Mouse (Mus musculus): ENCODE measurements around the gene Pkm.

Pkm gene

DNA sequence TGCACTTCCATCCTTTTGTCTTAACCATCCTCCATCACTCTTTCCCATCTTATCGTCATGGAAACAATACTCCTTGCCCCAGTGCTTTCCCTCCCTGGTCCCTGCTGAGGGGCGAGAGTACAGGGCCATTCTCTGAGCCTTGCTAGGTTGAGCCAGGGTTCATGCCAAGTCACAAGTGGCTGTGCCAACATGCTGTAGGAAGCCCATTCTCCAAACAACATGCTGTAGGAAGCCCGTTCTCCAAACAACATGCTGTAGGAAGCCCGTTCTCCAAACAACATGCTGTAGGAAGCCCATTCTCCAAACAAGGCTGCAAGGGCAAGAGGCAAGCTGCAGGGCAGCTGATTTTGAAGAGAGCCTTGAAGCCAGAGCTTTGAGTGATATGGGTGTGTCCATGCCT, 62.1 kb downstream of the Pkm start:
- CTCF ChIA-PET: no interaction called here
- POLR2A ChIA-PET: no interaction called here

DNA sequence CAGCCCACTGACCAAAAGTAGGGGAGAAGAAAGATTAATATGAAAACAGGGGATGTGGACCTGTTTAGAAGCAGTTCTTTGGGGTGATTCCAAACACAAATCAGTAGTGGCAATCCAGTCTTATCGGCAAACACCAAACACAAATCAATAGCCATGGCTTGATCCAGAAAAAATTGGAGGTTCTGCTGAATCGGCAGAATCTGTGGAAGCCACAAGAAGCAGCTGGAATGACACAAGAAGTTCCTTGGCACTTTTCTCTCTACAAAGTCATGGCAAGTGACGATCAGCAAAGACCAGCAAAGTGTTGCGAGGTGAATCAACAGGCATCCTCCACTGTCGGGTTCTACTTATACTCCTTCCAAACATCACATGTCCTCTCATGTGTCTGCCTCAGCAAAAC, 65.0 kb downstream of the Pkm start:
- CTCF ChIA-PET: interaction anchor here in 2 of 4 experiments (0.8 to 1.7 kb wide), 2 partner anchors 72 to 248 kb away, joined by 3 to 5 read pairs; no protein-coding TSS in a partner anchor
- POLR2A ChIA-PET: no interaction called here

DNA sequence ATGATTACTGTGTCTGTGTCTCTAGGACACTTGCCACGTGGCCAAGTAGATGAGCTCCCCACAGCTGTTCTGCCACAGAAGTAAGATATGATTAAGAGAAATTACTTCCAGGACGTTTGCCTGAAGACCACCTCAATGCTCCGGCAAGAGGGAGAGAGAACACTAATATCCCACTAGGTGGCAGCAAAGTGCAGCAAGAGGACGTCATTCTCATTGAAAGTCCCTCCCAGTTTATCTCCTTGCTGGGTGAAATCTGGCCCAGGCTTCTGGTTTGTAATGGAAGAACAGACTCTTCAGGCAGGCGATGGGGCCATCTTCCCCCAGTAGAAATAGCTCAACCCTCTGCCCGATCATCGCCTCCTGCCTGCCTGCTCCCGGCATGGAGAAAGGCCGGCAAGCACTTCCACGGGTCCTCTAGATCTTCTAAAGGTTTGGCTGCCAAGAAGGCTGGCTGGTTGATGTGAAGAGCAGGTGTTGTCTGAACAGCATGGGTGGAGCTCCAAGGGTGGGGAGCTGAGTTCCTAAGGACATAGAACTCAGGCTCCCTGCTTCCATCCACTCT, 67.0 kb downstream of the Pkm start:
- POLR2A ChIA-PET: interaction anchor here in 3 of 4 experiments (0.7 to 3.8 kb wide), 24 partner anchors 8 to 236 kb away, joined by 3 to 26 read pairs (median 4); partner anchors contain the start of genes Myo9a (in 2 of the 3), Pkm (in 2 of the 3), Senp8 (in 2 of the 3) and Gramd2 (in 1 of the 3)
- CTCF ChIA-PET: interaction anchor here in 3 of 4 experiments (0.5 to 3.1 kb wide), 17 partner anchors 16 to 819 kb away, joined by 3 to 17 read pairs (median 4); partner anchors contain the start of gene Celf6 (in 1 of the 3)

DNA sequence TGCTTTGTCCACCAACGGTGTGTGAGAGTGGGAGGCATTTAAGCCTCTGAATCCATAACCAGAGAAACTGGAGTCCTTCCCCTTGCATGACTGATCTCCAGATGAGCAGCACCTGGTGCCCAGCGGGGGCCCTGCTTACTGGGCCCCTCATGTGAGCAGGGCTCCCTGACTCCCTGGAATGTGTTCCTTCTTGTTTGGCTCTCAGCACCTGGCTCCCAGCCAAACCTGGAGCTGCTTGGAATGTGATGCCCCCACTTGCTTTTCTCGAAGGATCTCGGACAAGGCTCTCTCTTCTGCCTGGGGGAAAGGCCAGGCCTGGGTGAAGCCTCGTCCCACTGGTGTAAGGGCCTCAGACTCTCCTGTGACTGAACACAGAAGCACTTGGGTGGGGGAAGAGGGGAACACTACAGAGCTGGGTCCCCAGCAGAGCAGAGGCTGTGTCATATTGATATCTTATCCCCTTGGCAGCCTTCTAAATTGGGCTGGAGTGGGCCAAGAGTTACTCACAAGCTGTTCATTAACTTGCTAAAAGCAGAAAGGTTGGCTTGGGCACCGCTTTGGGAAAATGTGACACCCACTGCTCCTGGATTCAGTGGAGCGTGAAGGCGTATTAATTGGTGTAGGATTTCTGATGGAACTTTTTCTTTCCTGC, 67.7 kb downstream of the Pkm start:
- POLR2A ChIA-PET: interaction anchor here in 3 of 4 experiments (0.7 to 3.8 kb wide), 28 partner anchors 8 to 239 kb away, joined by 3 to 26 read pairs (median 4); partner anchors contain the start of genes Myo9a (in 2 of the 3), Pkm (in 2 of the 3), Senp8 (in 2 of the 3) and Gramd2 (in 1 of the 3)
- CTCF ChIA-PET: interaction anchor here in 3 of 4 experiments (0.6 to 3.1 kb wide), 17 partner anchors 17 to 819 kb away, joined by 3 to 17 read pairs (median 4); partner anchors contain the start of gene Celf6 (in 1 of the 3)

DNA sequence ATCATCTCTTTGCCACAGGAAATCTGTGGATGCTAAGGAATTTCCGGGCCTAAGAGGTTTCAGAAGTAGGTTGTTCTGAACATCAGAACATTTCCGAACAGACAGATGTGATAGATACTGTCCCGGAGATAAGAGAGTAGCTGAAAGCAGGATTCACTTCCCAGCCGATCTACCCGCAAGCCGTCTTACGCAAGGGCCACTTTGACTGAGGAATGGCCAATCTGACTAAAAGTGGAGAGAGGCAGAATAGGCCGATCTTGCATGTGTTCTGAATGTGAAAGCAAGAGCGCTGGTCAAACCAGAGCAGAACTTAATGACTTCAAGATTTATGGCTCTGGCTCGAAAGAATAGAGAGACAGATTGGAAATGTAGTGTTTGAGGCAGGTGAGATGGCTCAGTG, 69.3 kb downstream of the Pkm start:
- POLR2A ChIA-PET: interaction anchor here in 2 of 4 experiments (0.7 to 3.8 kb wide), 10 partner anchors 9 to 1150 kb away, joined by 3 to 26 read pairs (median 4); partner anchors contain the start of genes Pkm (in 2 of the 2), Gramd2 (in 1 of the 2), Myo9a (in 1 of the 2) and Senp8 (in 1 of the 2)
- CTCF ChIA-PET: interaction anchor here in 2 of 4 experiments (1.0 to 3.1 kb wide), 4 partner anchors 9 to 243 kb away, joined by 3 to 17 read pairs (median 3); no protein-coding TSS in a partner anchor

DNA sequence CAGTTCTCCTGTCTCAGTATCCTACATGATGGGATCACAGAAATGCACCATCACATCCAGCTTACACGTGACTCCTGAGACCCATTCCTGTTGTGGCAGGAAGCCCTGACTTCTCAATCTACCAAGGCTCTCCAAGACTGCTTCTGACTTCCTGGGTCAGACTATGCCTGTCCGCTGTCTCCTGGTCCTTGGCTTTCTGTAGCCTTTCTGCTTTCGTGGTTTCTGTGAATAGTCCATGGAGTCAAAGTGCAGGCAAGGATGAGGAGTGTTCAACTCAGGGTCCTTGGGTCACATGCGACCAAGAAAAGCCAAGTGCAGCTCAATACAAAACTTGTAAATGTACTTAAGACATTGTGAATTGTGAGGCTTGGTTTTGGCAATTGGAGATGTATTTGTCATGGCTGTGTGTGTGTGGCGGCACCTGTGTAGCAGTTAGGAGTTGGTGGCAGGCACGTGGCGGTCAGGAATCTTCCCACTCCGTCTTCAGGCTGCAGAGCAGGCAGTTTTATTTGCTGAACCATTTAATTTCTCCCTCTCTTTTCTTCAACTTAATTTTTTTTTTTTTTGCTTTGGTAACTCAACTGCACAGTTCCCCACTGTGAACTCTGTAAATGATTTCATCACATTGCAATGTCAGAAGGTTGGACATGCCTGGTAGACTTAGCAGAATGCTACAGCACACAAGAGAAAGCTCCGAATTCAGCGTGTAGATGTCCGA, 71.6 kb downstream of the Pkm start:
- ChIA-PET POLR2A (interaction anchor here in 2 of 4 experiments (0.7 to 1.5 kb wide), 3 partner anchors 23 to 1218 kb away, joined by 3 to 4 read pairs (median 3); partner anchors contain the start of genes Myo9a (in 1 of the 2) and Senp8 (in 1 of the 2)), CTCF (interaction anchor here in 1 of 4 experiments (0.5 kb wide), 1 partner anchor 214 kb away, joined by 8 read pairs; no protein-coding TSS in a partner anchor)

Data from embryonic stem cell, embryonic (primary cell).